Mouse (Mus musculus): ENCODE measurements around the gene Ephb3. TPM values are rescaled to one million over a fixed set of nuclear protein-coding genes. Genes with fewer than 3 reads are reported as not detected.
"Not testable (repeated sequence)": the region's sequence is repeated elsewhere in the genome, so short reads cannot be mapped to it uniquely, and the experiment has no call there.

The Ephb3 gene
- total RNA-seq (2021) = 10 to 100 TPM; 17.3 to 19.5 TPM
- long read RNA-seq, full-length matches to known transcripts = 21 of 30 reads
- long read RNA-seq, partial matches to known transcripts = 2 of 30 reads
- long read RNA-seq, other reads (novel, unspliced or antisense) = 7 of 30 reads

GRCm38 (mm10) chr16:21204367-21205092, at the start of gene Ephb3:
Ephb3 (plus strand) TSS chr16:21204755.
- peak; percentile 97 to 99 for DNase-seq (ENCODE audit: low spot score in 2 of 2)

DNA sequence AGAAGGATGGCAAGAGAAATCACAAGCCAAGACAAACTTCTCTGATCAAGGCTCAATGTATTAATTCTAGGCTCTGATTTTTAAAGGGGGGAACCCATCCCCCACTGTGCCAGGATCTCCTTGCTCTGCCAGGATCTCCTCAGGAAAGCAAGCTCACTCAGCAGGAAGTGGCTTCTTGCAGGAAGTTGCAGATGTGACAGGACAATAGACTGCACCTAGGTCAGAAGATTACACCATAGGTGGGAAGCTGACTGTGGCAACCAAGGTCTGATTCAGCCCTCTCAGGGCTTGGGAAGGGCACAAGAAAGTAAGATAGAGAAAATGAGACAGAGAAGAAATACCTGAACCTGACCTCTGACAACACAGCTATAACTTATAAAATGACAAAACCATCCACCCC, 48.3 kb upstream of the Ephb3 start:
- DNase-seq (ENCODE audit: low spot score in 2 of 2) = not testable (repeated sequence)

DNA sequence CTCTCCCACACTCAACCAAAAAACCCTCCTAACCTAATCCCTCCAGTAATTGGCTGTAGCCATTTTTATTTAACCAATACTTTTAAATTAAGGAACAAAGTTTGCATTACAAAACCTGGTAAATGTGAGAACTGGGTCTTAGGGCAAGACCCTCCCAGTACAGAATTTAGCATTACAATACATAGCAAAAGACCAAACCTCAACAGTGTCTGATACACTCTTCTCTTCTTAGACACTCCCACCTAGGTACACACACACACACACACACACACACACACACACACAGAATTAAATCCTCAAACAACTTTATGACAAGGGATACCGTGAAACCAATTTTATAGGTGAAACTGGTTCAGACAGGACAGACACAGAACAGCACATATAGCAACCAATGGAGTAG, 45.3 kb upstream of the Ephb3 start:
- not testable (repeated sequence) for DNase-seq (ENCODE audit: low spot score in 2 of 2)

GRCm38 (mm10) chr16:21163423-21163822, 41.1 kb upstream of the Ephb3 start:
- DNase-seq (ENCODE audit: low spot score in 2 of 2) = not testable (repeated sequence)

DNA sequence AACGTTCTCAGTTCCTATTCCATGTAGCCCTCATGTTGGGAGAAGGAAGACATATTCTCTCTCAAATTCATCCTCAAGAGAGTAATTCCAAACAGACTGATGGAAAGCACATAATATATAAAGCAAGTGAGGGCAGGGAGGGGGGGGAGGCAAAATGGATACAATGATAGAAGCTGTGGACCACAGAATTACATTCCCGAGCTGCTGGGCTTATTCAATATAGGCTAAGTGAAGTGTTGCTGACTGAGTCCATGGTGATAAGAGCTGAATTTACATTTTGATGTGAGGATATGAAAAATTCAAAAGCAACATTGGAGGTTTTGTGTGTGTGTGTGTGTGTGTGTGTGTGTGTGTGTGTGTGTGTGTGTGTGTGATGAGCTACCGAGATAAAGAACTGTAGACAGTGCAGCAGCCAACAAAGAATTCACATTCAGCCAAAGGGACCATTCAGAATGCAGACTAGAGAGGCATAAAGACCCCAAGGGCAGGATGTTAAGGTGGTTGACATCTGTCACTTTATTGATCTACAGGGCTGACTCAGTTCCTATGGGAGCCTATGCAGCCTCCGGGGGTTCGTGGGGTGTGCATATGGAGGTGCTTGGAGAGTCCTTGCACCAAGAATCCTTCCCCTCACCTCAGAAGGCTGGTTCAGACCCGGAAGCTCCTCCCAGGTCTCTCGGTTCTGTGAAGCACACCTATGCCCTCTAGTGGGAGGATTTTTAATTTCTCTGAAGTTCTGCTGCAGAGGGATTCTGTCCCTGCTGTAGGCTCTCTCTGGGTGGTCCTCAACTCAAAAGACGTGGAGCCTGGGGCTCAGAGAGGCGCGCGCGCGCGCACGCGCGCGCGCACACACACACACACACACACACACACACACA, 39.0 kb upstream of the Ephb3 start:
- not testable (repeated sequence) for DNase-seq (ENCODE audit: low spot score in 2 of 2)

DNA sequence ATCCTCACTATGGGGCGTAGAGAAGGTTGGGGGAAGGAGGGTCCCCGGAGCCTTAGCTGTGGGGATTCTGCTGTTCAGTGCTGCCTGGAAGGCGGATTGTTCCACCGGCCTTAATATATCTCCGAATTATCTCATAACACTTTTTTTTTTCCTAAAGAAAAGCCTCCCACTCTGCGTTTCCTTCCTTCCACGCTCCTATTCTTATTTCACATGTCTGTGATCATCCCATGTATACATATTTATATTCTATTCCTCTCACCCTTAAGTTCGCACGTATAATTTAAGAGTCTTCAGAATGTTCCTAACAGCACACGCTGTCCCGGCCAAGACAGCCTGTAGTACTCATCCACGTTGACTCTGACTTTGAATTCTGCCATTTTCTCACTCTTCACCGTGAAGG, 35.8 kb upstream of the Ephb3 start:
- DNase-seq (ENCODE audit: low spot score in 2 of 2) = no peak

GRCm38 (mm10) chr16:21175236-21175635, 29.3 kb upstream of the Ephb3 start:
- no peak for DNase-seq (ENCODE audit: low spot score in 2 of 2)

DNA sequence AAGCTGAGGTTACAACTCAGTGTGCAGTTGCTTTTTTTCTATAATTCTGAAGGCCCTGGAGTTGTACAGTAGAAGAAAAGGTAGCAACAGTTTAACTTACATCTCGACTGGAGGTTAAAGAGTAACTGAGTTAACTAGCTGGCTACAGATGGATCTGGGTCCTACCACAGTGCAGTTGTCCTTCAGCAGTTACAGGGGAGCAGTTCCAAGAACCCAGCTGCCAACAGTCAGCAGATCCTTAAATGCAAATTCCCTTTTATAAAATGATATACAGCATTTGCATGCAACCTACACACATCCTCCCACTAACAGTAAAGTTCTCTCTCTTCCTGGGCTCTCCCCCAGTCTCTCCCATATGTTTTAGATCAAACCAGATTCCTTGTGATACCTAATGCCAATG, 22.4 kb upstream of the Ephb3 start:
- peak in 1 of 2 experiments; percentile 56 for DNase-seq (ENCODE audit: low spot score in 2 of 2)

DNA sequence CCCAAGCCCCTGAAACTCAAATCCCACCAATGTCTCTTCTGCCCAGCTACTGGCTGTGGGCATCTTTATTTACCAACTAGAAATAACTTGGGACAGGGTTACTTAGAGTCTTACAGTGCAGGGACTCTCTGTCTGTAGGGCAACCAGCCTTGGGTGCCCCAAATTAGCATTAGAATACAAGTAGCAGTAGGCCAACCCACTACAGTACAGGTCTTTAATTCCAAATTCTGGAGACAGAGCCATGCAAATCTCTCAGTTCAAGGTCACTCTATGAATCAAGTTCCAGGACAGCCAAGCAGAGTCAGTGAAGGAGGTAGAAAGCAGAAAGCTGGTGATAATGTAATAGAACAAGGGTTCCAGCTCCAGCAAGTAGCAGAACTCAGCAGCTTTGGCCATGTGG, 19.9 kb upstream of the Ephb3 start:
- no peak for DNase-seq (ENCODE audit: low spot score in 2 of 2)

- DNase-seq (ENCODE audit: low spot score in 2 of 2) = peak in 1 of 2 experiments; percentile 44
These were observed 17.0 kb upstream of the Ephb3 start for GRCm38 (mm10) chr16:21187568-21187967.

DNA sequence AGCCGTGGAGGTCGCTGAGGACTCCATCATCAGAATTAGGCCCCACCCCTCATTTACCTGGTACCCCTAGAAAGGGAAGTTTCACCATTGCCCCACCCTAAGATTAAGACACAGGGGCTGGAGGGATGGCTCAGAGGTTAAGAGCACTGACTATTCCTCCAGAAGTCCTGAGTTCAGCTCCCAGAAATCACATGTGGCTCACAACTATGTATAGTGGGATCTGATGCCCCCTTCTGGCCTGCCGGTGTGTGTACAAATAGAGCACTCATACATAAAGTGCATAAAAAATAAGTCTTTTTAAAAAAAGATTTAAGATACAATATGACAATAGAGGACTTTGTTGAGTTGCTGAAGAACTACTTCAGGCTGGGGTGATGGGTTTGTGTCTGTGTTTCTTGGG, 16.2 kb upstream of the Ephb3 start:
- no peak for DNase-seq (ENCODE audit: low spot score in 2 of 2)

DNA sequence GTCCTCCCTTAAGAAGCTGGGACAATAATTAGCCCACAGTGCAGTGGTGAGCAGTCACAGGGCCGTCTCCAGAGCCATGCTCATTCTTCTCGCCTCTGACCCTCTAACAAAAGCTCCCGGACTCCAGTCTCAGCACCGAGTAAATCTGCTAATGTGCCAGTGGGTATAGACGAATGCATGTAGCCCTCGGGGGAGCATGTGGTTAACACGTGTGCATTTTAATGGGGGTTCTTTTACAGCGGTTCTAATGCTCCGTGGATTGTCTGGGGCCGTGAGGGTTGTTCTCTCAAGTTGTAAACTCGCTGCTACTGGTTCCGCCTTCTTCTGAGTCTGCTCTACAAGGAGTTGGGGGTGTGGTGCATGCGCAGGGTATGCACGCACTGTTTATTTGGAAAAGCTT, 13.0 kb upstream of the Ephb3 start:
- no peak for DNase-seq (ENCODE audit: low spot score in 2 of 2)

- DNase-seq (ENCODE audit: low spot score in 2 of 2) = peak; percentile 34 to 85
These were observed 11.8 kb upstream of the Ephb3 start for GRCm38 (mm10) chr16:21192509-21193354.

DNA sequence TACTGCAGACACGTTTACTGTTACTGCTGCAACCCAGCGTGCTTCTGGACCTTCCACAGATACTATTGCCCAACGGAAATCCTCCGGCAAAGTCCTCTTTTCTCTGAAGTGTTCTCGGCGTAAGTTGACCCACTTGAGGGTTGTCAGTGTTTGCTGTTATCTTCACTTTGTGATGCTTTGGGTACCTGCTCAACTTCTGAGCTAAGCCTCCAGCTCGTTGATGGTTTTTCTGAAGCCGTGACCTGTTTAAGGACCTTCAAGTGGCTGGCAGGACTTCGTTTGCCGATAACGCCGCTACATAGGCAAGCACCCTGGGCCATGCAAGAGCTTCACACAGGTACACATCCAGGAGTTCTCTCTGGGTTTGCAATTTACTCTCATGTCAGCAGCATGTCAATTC, 10.4 kb upstream of the Ephb3 start:
- DNase-seq (ENCODE audit: low spot score in 2 of 2) = no peak

GRCm38 (mm10) chr16:21195260-21195866, 9.2 kb upstream of the Ephb3 start:
- no peak for DNase-seq (ENCODE audit: low spot score in 2 of 2)

GRCm38 (mm10) chr16:21196576-21196975, 8.0 kb upstream of the Ephb3 start:
- no peak for DNase-seq (ENCODE audit: low spot score in 2 of 2)

- DNase-seq (ENCODE audit: low spot score in 2 of 2) = no peak
These were observed 7.0 kb upstream of the Ephb3 start for GRCm38 (mm10) chr16:21197542-21197941.

DNA sequence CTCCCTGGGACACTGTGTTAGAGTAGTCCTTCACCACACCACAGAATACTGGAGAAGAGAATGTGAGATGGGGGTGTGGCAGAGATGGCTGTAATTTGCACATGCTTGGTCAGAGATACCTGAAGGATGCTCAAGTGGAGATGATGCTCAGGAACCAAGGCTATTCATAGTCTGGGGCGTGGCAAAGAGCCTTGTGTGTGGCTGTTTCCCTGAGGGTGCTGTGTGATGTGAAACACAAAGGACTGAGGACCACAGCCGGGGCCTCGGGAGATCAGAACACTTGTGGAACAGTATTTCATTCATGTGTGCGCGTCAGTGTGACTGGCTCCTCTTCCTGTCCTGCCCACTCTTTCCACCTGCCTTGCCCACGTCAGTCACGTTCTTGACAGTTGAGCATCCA, 6.5 kb upstream of the Ephb3 start:
- DNase-seq (ENCODE audit: low spot score in 2 of 2) = no peak

GRCm38 (mm10) chr16:21198529-21198928, 6.0 kb upstream of the Ephb3 start:
- no peak for DNase-seq (ENCODE audit: low spot score in 2 of 2)

GRCm38 (mm10) chr16:21199426-21199825, 5.1 kb upstream of the Ephb3 start:
- DNase-seq (ENCODE audit: low spot score in 2 of 2) = no peak

GRCm38 (mm10) chr16:21202731-21203130, 1.8 kb upstream of the Ephb3 start:
- no peak for DNase-seq (ENCODE audit: low spot score in 2 of 2)

Measured in layer of hippocampus, adult 18-20 months (tissue).